Mouse (Mus musculus): ENCODE data around the gene Adss. TPM values are rescaled to one million over a fixed set of nuclear protein-coding genes. Genes with fewer than 3 reads are reported as not detected.

Gene Adss
- polyA plus RNA-seq, 1 experiment from 2014 or later = 25.0 TPM

GRCm38 (mm10) chr1:177792835-177793234, 3.5 kb downstream of the Adss start:
- H3K27me3 ChIP-seq (ENCODE audit: control insufficient read depth, insufficient read depth, low read length) = no peaks in the 10 kb centered on the region
- ATAC-seq (replicated peaks; ENCODE audit: extremely low read depth, insufficient read depth, low FRiP score) = no peak
- H3K9ac ChIP-seq (ENCODE audit: low read length) = no peak overlapping the region
- H3K4me2 ChIP-seq (ENCODE audit: low read depth, low read length) = no peak overlapping the region
- H3K9me3 ChIP-seq (replicated peaks; ENCODE audit: control insufficient read depth, low read length) = peaks cover 9% of the 10 kb centered on the region
- WGBS = 83% methylated on average over 3 of the region's 3 CpGs
- H3K4me1 ChIP-seq (ENCODE audit: control insufficient read depth, insufficient read depth, low read length) = peaks cover 10% of the 10 kb centered on the region
- H3K27ac ChIP-seq (ENCODE audit: low read length) = no peak overlapping the region
- no peak overlapping the region for H3K4me3 ChIP-seq (ENCODE audit: low read length)
- H3K36me3 ChIP-seq (ENCODE audit: control insufficient read depth, insufficient read depth) = peaks cover 2% of the 10 kb centered on the region; the same call in 1 of the 2 replicates

- ATAC-seq (replicated peaks; ENCODE audit: extremely low read depth, insufficient read depth, low FRiP score) = no peak
- H3K4me3 ChIP-seq (ENCODE audit: low read length) = no peak overlapping the region
- no peaks in the 10 kb centered on the region for H3K27me3 ChIP-seq (ENCODE audit: control insufficient read depth, insufficient read depth, low read length)
- H3K9ac ChIP-seq (ENCODE audit: low read length) = no peak overlapping the region
- H3K4me1 ChIP-seq (ENCODE audit: control insufficient read depth, insufficient read depth, low read length) = no peaks in the 10 kb centered on the region
- peaks cover 38% of the 10 kb centered on the region for H3K36me3 ChIP-seq (ENCODE audit: control insufficient read depth, insufficient read depth)
- WGBS = 88% methylated on average over 2 of the region's 2 CpGs
- H3K27ac ChIP-seq (ENCODE audit: low read length) = no peak overlapping the region
- no peak overlapping the region for H3K4me2 ChIP-seq (ENCODE audit: low read depth, low read length)
- H3K9me3 ChIP-seq (replicated peaks; ENCODE audit: control insufficient read depth, low read length) = no peaks in the 10 kb centered on the region
These were observed 18.9 kb downstream of the Adss start for GRCm38 (mm10) chr1:177777397-177777796.

GRCm38 (mm10) chr1:177768931-177769330, 27.4 kb downstream of the Adss start:
- peaks cover 46% of the 10 kb centered on the region for H3K36me3 ChIP-seq (ENCODE audit: control insufficient read depth, insufficient read depth)
- H3K4me3 ChIP-seq (ENCODE audit: low read length) = no peak overlapping the region

GRCm38 (mm10) chr1:177757249-177757648, 39.1 kb downstream of the Adss start:
- Histone ChIP-seq H3K9me3 (replicated peaks; ENCODE audit: control insufficient read depth, low read length) (no peaks in the 10 kb centered on the region), H3K27ac (ENCODE audit: low read length) (no peak overlapping the region), H3K4me3 (ENCODE audit: low read length) (no peak overlapping the region), H3K27me3 (ENCODE audit: control insufficient read depth, insufficient read depth, low read length) (no peaks in the 10 kb centered on the region), H3K36me3 (ENCODE audit: control insufficient read depth, insufficient read depth) (peaks cover 5% of the 10 kb centered on the region; the same call in 1 of the 2 replicates), H3K4me2 (ENCODE audit: low read depth, low read length) (no peak overlapping the region), H3K4me1 (ENCODE audit: control insufficient read depth, insufficient read depth, low read length) (no peaks in the 10 kb centered on the region), H3K9ac (ENCODE audit: low read length) (no peak overlapping the region)
- WGBS = 90% methylated on average over 5 of the region's 5 CpGs
- no peak for ATAC-seq (replicated peaks; ENCODE audit: extremely low read depth, insufficient read depth, low FRiP score)

More at GRCm38 (mm10) chr1:177768931-177769330, 27.4 kb downstream of the Adss start:
- Histone ChIP-seq H3K9me3 (replicated peaks; ENCODE audit: control insufficient read depth, low read length) (no peaks in the 10 kb centered on the region), H3K4me1 (ENCODE audit: control insufficient read depth, insufficient read depth, low read length) (no peaks in the 10 kb centered on the region), H3K9ac (ENCODE audit: low read length) (no peak overlapping the region), H3K27ac (ENCODE audit: low read length) (no peak overlapping the region), H3K4me2 (ENCODE audit: low read depth, low read length) (no peak overlapping the region), H3K27me3 (ENCODE audit: control insufficient read depth, insufficient read depth, low read length) (no peaks in the 10 kb centered on the region)
- ATAC-seq (replicated peaks; ENCODE audit: extremely low read depth, insufficient read depth, low FRiP score) = no peak

GRCm38 (mm10) chr1:177753496-177753895, 42.8 kb downstream of the Adss start:
- H3K36me3 ChIP-seq (ENCODE audit: control insufficient read depth, insufficient read depth) = peaks cover 4% of the 10 kb centered on the region; the same call in 1 of the 2 replicates
- WGBS = 63% methylated on average over 1 of the region's 1 CpGs
- no peak overlapping the region for H3K4me3 ChIP-seq (ENCODE audit: low read length)
- no peaks in the 10 kb centered on the region for H3K4me1 ChIP-seq (ENCODE audit: control insufficient read depth, insufficient read depth, low read length)
- H3K27ac ChIP-seq (ENCODE audit: low read length) = no peak overlapping the region
- no peak overlapping the region for H3K9ac ChIP-seq (ENCODE audit: low read length)
- no peak overlapping the region for H3K4me2 ChIP-seq (ENCODE audit: low read depth, low read length)
- no peak for ATAC-seq (replicated peaks; ENCODE audit: extremely low read depth, insufficient read depth, low FRiP score)
- peaks cover 18% of the 10 kb centered on the region for H3K9me3 ChIP-seq (replicated peaks; ENCODE audit: control insufficient read depth, low read length)
- no peaks in the 10 kb centered on the region for H3K27me3 ChIP-seq (ENCODE audit: control insufficient read depth, insufficient read depth, low read length)

GRCm38 (mm10) chr1:177747869-177748540, 48.3 kb downstream of the Adss start:
- 91% methylated on average over 6 of the region's 6 CpGs for WGBS
- peaks cover 4% of the 10 kb centered on the region; the same call in 1 of the 2 replicates for H3K36me3 ChIP-seq (ENCODE audit: control insufficient read depth, insufficient read depth)
- no peak overlapping the region for H3K27ac ChIP-seq (ENCODE audit: low read length)
- no peak overlapping the region for H3K4me3 ChIP-seq (ENCODE audit: low read length)
- no peak for ATAC-seq (replicated peaks; ENCODE audit: extremely low read depth, insufficient read depth, low FRiP score)
- H3K9me3 ChIP-seq (replicated peaks; ENCODE audit: control insufficient read depth, low read length) = peaks cover 18% of the 10 kb centered on the region
- no peaks in the 10 kb centered on the region for H3K4me1 ChIP-seq (ENCODE audit: control insufficient read depth, insufficient read depth, low read length)
- no peak overlapping the region for H3K9ac ChIP-seq (ENCODE audit: low read length)
- no peaks in the 10 kb centered on the region for H3K27me3 ChIP-seq (ENCODE audit: control insufficient read depth, insufficient read depth, low read length)
- H3K4me2 ChIP-seq (ENCODE audit: low read depth, low read length) = no peak overlapping the region

- no peak overlapping the region for H3K27ac ChIP-seq (ENCODE audit: low read length)
- ATAC-seq (replicated peaks; ENCODE audit: extremely low read depth, insufficient read depth, low FRiP score) = no peak
- H3K4me1 ChIP-seq (ENCODE audit: control insufficient read depth, insufficient read depth, low read length) = no peaks in the 10 kb centered on the region
- peaks cover 4% of the 10 kb centered on the region; the same call in 1 of the 2 replicates for H3K9me3 ChIP-seq (replicated peaks; ENCODE audit: control insufficient read depth, low read length)
- no peak overlapping the region for H3K4me2 ChIP-seq (ENCODE audit: low read depth, low read length)
- no peak overlapping the region for H3K4me3 ChIP-seq (ENCODE audit: low read length)
- 81% methylated on average over 7 of the region's 7 CpGs for WGBS
- H3K27me3 ChIP-seq (ENCODE audit: control insufficient read depth, insufficient read depth, low read length) = no peaks in the 10 kb centered on the region
- H3K9ac ChIP-seq (ENCODE audit: low read length) = no peak overlapping the region
- H3K36me3 ChIP-seq (ENCODE audit: control insufficient read depth, insufficient read depth) = no peaks in the 10 kb centered on the region
These were observed 51.6 kb downstream of the Adss start for GRCm38 (mm10) chr1:177744521-177745325.

GRCm38 (mm10) chr1:177742119-177742518, 54.2 kb downstream of the Adss start:
- no peaks in the 10 kb centered on the region for H3K9me3 ChIP-seq (replicated peaks; ENCODE audit: control insufficient read depth, low read length)
- ATAC-seq (replicated peaks; ENCODE audit: extremely low read depth, insufficient read depth, low FRiP score) = no peak
- 66% methylated on average over 1 of the region's 1 CpGs for WGBS

GRCm38 (mm10) chr1:177740707-177741106, 55.6 kb downstream of the Adss start:
- WGBS = 47% methylated on average over 1 of the region's 1 CpGs
- Histone ChIP-seq H3K4me3 (ENCODE audit: low read length) (no peak overlapping the region), H3K9me3 (replicated peaks; ENCODE audit: control insufficient read depth, low read length) (no peaks in the 10 kb centered on the region), H3K4me2 (ENCODE audit: low read depth, low read length) (no peak overlapping the region), H3K36me3 (ENCODE audit: control insufficient read depth, insufficient read depth) (no peaks in the 10 kb centered on the region), H3K9ac (ENCODE audit: low read length) (no peak overlapping the region), H3K4me1 (ENCODE audit: control insufficient read depth, insufficient read depth, low read length) (no peaks in the 10 kb centered on the region), H3K27me3 (ENCODE audit: control insufficient read depth, insufficient read depth, low read length) (no peaks in the 10 kb centered on the region), H3K27ac (ENCODE audit: low read length) (no peak overlapping the region)
- ATAC-seq (replicated peaks; ENCODE audit: extremely low read depth, insufficient read depth, low FRiP score) = no peak

More at GRCm38 (mm10) chr1:177742119-177742518, 54.2 kb downstream of the Adss start:
- Histone ChIP-seq H3K4me3 (ENCODE audit: low read length) (no peak overlapping the region), H3K4me1 (ENCODE audit: control insufficient read depth, insufficient read depth, low read length) (no peaks in the 10 kb centered on the region), H3K9ac (ENCODE audit: low read length) (no peak overlapping the region), H3K36me3 (ENCODE audit: control insufficient read depth, insufficient read depth) (no peaks in the 10 kb centered on the region), H3K4me2 (ENCODE audit: low read depth, low read length) (no peak overlapping the region), H3K27me3 (ENCODE audit: control insufficient read depth, insufficient read depth, low read length) (no peaks in the 10 kb centered on the region), H3K27ac (ENCODE audit: low read length) (no peak overlapping the region)
